Mouse (Mus musculus) MEL (cell line): ENCODE results near the gene Olfr221. TPM values are rescaled to one million over a fixed set of nuclear protein-coding genes. Genes with fewer than 3 reads are reported as not detected.

ENCODE experiments used
- DNase-seq: peaks from one replicate; pipeline ENCODE4 v3.0.0; 2011; ENCODE audit warnings: low read depth, low spot score
- H3K27ac ChIP-seq: 2 replicates; pipeline ENCODE4 v1.5.1; 2012; ENCODE audit warnings: low read depth, mild to moderate bottlenecking, control low read depth, low read length, moderate library complexity; ENCODE audit not compliant: control insufficient read depth
- H3K27me3 ChIP-seq, 2 experiments: fragments of 150-350 bp in 1 of 2; sonication (generic) in 1 of 2; 2 replicates each; pipeline ENCODE4 v1.6.1; 2012; ENCODE audit warnings: low read length in 2 of 2, mild to moderate bottlenecking in 2 of 2, improper control_type of control experiment in 1 of 2, moderate library complexity in 1 of 2; ENCODE audit not compliant: insufficient read depth in 2 of 2, control insufficient read depth in 1 of 2
- H3K36me3 ChIP-seq, 2 experiments: 2 replicates each; pipeline ENCODE4 v1.6.1; 2012 to 2014; ENCODE audit warnings: low read length in 2 of 2, improper control_type of control experiment in 1 of 2, inconsistent platforms in 1 of 2, mild to moderate bottlenecking in 1 of 2; ENCODE audit not compliant: insufficient read depth in 2 of 2, control insufficient read depth in 1 of 2
- H3K4me1 ChIP-seq, 2 experiments: fragments of 150-350 bp in 1 of 2; sonication (generic) in 1 of 2; 2 replicates each; pipeline ENCODE4 v1.6.1; 2012; ENCODE audit warnings: low read length in 2 of 2, improper control_type of control experiment in 1 of 2, mild to moderate bottlenecking in 1 of 2; ENCODE audit not compliant: insufficient read depth in 2 of 2, control insufficient read depth in 1 of 2
- H3K4me3 ChIP-seq, 2 experiments: fragments of 150-350 bp in 1 of 2; sonication (generic) in 1 of 2; 2 replicates each; pipeline ENCODE4 v1.5.1; 2012; ENCODE audit warnings: low read depth in 2 of 2, low read length in 2 of 2, mild to moderate bottlenecking in 2 of 2, moderate library complexity in 2 of 2, control low read depth in 1 of 2, improper control_type of control experiment in 1 of 2; ENCODE audit not compliant: control insufficient read depth in 1 of 2, insufficient read depth in 1 of 2
- H3K79me2 ChIP-seq: 2 replicates; pipeline ENCODE4 v1.6.1; 2012; ENCODE audit warnings: mild to moderate bottlenecking, low read length, moderate library complexity; ENCODE audit not compliant: control insufficient read depth, poor library complexity, insufficient read depth
- H3K9ac ChIP-seq: 2 replicates; pipeline ENCODE4 v1.6.1; 2012; ENCODE audit warnings: low read depth, mild to moderate bottlenecking, control low read depth, low read length, moderate library complexity; ENCODE audit not compliant: control insufficient read depth, poor library complexity, severe bottlenecking
- H3K9me3 ChIP-seq: fragments of 150-350 bp; sonication (generic); replicated peaks from 2 replicates; pipeline ENCODE4 v1.6.1; 2012; ENCODE audit warnings: mild to moderate bottlenecking, low read length, improper control_type of control experiment, moderate library complexity; ENCODE audit not compliant: insufficient read depth
- CHD2 ChIP-seq: IDR thresholded peaks from 2 replicates; pipeline ENCODE4 v1.6.1; 2011; ENCODE audit warnings: low read length, improper control_type of control experiment
- ELF1 ChIP-seq: IDR thresholded peaks from 2 replicates; pipeline ENCODE4 v1.6.1; 2014; ENCODE audit warnings: low read depth, mild to moderate bottlenecking, inconsistent platforms, low read length, improper control_type of control experiment, moderate library complexity
- EP300 ChIP-seq, 2 experiments: IDR thresholded peaks; 2 replicates each; pipeline ENCODE4 v1.6.1; 2011; ENCODE audit warnings: improper control_type of control experiment in 2 of 2, low read length in 2 of 2, low read depth in 1 of 2, mild to moderate bottlenecking in 1 of 2
- ETS1 ChIP-seq: IDR thresholded peaks from 2 replicates; pipeline ENCODE4 v1.6.1; 2012; ENCODE audit warnings: low read depth, mild to moderate bottlenecking, inconsistent platforms, low read length, improper control_type of control experiment, moderate library complexity
- HCFC1 ChIP-seq: IDR thresholded peaks from 2 replicates; pipeline ENCODE4 v1.6.1; 2012; ENCODE audit warnings: low read depth, mild to moderate bottlenecking, inconsistent platforms, low read length, improper control_type of control experiment, moderate library complexity
- MEF2A ChIP-seq: IDR thresholded peaks from 2 replicates; pipeline ENCODE4 v1.6.1; 2014; ENCODE audit warnings: low read depth, mild to moderate bottlenecking, inconsistent platforms, low read length, improper control_type of control experiment; ENCODE audit not compliant: poor library complexity, insufficient replicate concordance, severe bottlenecking; ENCODE audit errors: extremely low read depth
- POLR2A ChIP-seq, 2 experiments: IDR thresholded peaks; 2 replicates each; pipeline ENCODE4 v1.6.1; 2011 to 2012; ENCODE audit warnings: low read length in 2 of 2, mild to moderate bottlenecking in 2 of 2, control low read depth in 1 of 2, improper control_type of control experiment in 1 of 2, low read depth in 1 of 2, moderate library complexity in 1 of 2; ENCODE audit not compliant: control insufficient read depth in 1 of 2, insufficient read depth in 1 of 2, poor library complexity in 1 of 2
- POLR2AphosphoS2 ChIP-seq: IDR thresholded peaks from 2 replicates; pipeline ENCODE4 v1.6.1; 2011; ENCODE audit warnings: low read length, improper control_type of control experiment
- POLR2AphosphoS5 ChIP-seq: IDR thresholded peaks from 2 replicates; pipeline ENCODE4 v1.6.1; 2012; ENCODE audit warnings: low read depth, borderline replicate concordance, mild to moderate bottlenecking, inconsistent platforms, low read length, moderate library complexity, mixed read lengths
- RAD21 ChIP-seq: IDR thresholded peaks from 2 replicates; pipeline ENCODE4 v1.6.1; 2011; ENCODE audit warnings: mild to moderate bottlenecking, low read depth, low read length, improper control_type of control experiment
- SMC3 ChIP-seq: IDR thresholded peaks from 2 replicates; pipeline ENCODE4 v1.6.1; 2011; ENCODE audit warnings: low read depth, low read length, improper control_type of control experiment
- TCF12 ChIP-seq: IDR thresholded peaks from 2 replicates; pipeline ENCODE4 v1.6.1; 2014; ENCODE audit warnings: low read depth, mild to moderate bottlenecking, inconsistent platforms, low read length, improper control_type of control experiment, moderate library complexity
- UBTF ChIP-seq: IDR thresholded peaks from 2 replicates; pipeline ENCODE4 v1.6.1; 2012; ENCODE audit warnings: low read depth, mild to moderate bottlenecking, inconsistent platforms, low read length, improper control_type of control experiment, moderate library complexity, borderline replicate concordance; ENCODE audit not compliant: insufficient read depth
- ZKSCAN1 ChIP-seq: IDR thresholded peaks from 2 replicates; pipeline ENCODE4 v1.6.1; 2012; ENCODE audit warnings: low read depth, mild to moderate bottlenecking, inconsistent platforms, low read length, improper control_type of control experiment, moderate library complexity
- polyA plus RNA-seq, 2 experiments: library from polyadenylated mRNA; stranded (reverse) in 1 of 2; unstranded in 1 of 2; fragments of >175 nt in 1 of 2; fragments of >200 nt in 1 of 2; gene quantifications; 2 replicates each; pipeline versions ENCODE4 v1.2.1 to v1.2.4; 2012; ENCODE audit warnings: low replicate concordance in 2 of 2, low read depth in 1 of 2; ENCODE audit not compliant: insufficient read length in 2 of 2, insufficient read depth in 1 of 2, missing spikeins in 1 of 2
- total RNA-seq: library from RNA; depleted of rRNA; stranded (reverse); fragments of 300-350 nt; gene quantifications from 2 replicates; pipeline ENCODE4 v1.2.3, GENCODE M21; 2012

Olfr221 gene
- total and polyA plus RNA-seq, 3 experiments = not detected

DNA sequence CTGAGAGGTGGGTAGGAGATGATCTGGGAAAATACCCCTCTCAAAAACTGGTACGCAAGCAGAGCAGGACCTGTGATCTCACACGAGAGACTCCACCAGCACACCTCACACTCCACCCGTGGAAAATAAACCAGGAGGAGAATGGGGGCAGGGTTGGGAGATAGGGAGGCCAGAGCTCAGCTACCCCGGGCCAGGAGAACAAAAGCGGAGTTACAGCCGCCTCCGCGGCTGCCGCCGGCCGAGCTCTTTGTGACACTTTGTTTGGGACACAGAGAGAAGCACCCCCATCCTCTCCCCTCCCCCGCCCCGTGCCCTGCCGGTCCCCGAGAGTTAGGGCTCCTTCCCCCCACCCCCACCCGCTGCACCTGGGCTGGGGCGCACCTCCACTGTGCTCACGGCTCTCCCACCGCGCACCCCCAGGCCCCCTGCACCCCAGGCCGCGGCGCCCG, 28.5 kb downstream of the Olfr221 start:
- Histone ChIP-seq H3K9me3 (no peaks in the 10 kb centered on the region), H3K36me3 (peaks cover 0 to 11% of the 10 kb centered on the region in 2 experiments; a peak in 2 of 4 replicates), H3K79me2 (peaks cover 7% of the 10 kb centered on the region; the same call in 1 of the 2 replicates)
- TF ChIP-seq POLR2AphosphoS5 = no peak
- no peak for TF ChIP-seq MEF2A
- TF ChIP-seq, all 39 proteins: peak for 0
- peak overlapping the region; percentile 33 for H3K9ac ChIP-seq
- peak; percentile 32 for DNase-seq
- no peak overlapping the region for H3K27ac ChIP-seq
- no peaks in the 10 kb centered on the region for H3K27me3 ChIP-seq
- peak overlapping the region; percentile 30 to 40; a peak in 3 of 4 replicates for H3K4me3 ChIP-seq
- peaks cover 0 to 23% of the 10 kb centered on the region in 2 experiments; a peak in 3 of 4 replicates for H3K4me1 ChIP-seq

DNA sequence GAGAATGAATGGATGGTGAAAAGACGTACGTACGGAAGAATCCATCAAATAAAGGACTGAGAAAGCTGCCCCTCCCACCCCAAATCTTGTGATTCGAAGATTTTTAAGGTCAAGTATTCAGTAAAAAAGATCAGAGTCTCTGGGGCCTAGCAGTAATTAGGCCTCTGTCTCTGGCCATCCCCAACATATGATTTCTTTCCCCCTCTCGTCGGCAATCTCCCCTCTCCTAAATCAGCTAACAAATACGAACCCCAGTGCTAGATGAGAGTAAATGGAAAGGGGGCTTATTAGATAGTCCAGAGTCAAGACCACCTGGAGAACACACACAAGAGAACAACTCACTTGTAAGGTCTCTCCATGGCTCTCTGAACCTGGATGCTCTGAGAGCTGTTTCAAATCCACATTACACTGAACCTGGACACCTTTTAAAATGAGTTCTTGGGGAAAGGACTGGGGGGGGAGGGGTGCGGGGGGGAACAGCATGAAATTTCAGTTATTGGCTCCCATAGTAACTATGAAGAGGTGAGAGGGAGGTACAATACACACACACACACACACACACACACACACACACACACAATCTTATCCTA, 29.1 kb downstream of the Olfr221 start:
- H3K27ac ChIP-seq = no peak overlapping the region
- H3K4me1 ChIP-seq = peaks cover 0 to 17% of the 10 kb centered on the region in 2 experiments; a peak in 3 of 4 replicates
- H3K9ac ChIP-seq = no peak overlapping the region
- H3K4me3 ChIP-seq = no peak overlapping the region
- no peak for DNase-seq
- no peaks in the 10 kb centered on the region for H3K9me3 ChIP-seq
- H3K36me3 ChIP-seq = peaks cover 0 to 11% of the 10 kb centered on the region in 2 experiments; a peak in 2 of 4 replicates
- no peaks in the 10 kb centered on the region for H3K27me3 ChIP-seq
- no peaks in the 10 kb centered on the region for H3K79me2 ChIP-seq
- TF ChIP-seq POLR2A (IDR thresholded peaks at IDR 0.05; ENCODE audit: control insufficient read depth in 1 of 2, insufficient read depth in 1 of 2, low read depth in 1 of 2, low read length in 2 of 2, poor library complexity in 1 of 2) (no peak), RAD21 (no peak), UBTF (no peak), ELF1 (no peak), SMC3 (no peak), TCF12 (no peak), CHD2 (no peak), ETS1 (no peak), EP300 (IDR thresholded peaks at IDR 0.05; ENCODE audit: low read depth in 1 of 2, low read length in 2 of 2) (no peak), HCFC1 (no peak), ZKSCAN1 (no peak)

DNA sequence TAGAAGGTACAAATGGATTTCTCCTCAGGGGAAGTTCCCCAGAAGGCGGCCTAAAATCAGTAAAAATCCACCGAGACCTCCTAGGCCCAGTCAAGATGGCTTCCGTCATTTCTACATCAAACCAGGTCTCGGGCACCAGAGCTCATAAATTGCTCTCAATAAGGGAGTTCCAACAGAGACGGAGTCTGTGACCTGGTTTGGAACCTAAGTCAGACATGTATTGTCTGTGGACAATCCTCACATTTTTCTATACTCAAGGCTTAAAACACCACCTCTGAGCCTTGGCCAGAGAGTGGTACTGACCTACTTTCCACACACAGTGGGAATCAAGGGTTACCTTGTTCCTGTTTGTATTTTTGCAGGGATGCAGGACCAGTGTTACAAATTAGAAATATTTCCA, 29.7 kb downstream of the Olfr221 start:
- H3K79me2 ChIP-seq = no peaks in the 10 kb centered on the region
- H3K9ac ChIP-seq = no peak overlapping the region
- H3K27me3 ChIP-seq = no peaks in the 10 kb centered on the region
- H3K9me3 ChIP-seq = no peaks in the 10 kb centered on the region
- H3K27ac ChIP-seq = no peak overlapping the region
- no peak overlapping the region for H3K4me3 ChIP-seq
- TF ChIP-seq POLR2AphosphoS2 = no peak
- H3K36me3 ChIP-seq = peaks cover 0 to 11% of the 10 kb centered on the region in 2 experiments; a peak in 2 of 4 replicates
- H3K4me1 ChIP-seq = peaks cover 0 to 17% of the 10 kb centered on the region in 2 experiments; a peak in 3 of 4 replicates
- DNase-seq = no peak
